Mouse (Mus musculus) stomach, embryonic 14.5 days (tissue): ENCODE measurements at regions not wholly inside any gene's neighbourhood (a gene's known extent, or its start where the extent isn't known, plus 50 kb on each side); places are given as distances from the start of the nearest gene placed in this dataset.

Experiments
- ATAC-seq: fragments of 200-750 bp; cut with Nextera tagmentation; 2 replicates; pipeline ENCODE4 v1.8.0; 2017; ENCODE audit warnings: low read depth, moderate TSS enrichment; ENCODE audit not compliant: insufficient number of reproducible peaks, insufficient read depth, low FRiP score
- H3K27ac ChIP-seq: fragments of 300-500 bp; sonication (generic); 2 replicates; pipeline ENCODE4 v1.5.1; 2014; ENCODE audit warnings: mild to moderate bottlenecking, low read length, moderate library complexity, mixed read lengths
- H3K27me3 ChIP-seq: fragments of 300-500 bp; sonication (generic); 2 replicates; pipeline ENCODE4 v1.6.1; 2014; ENCODE audit warnings: low read length, control low read depth, mixed read lengths; ENCODE audit not compliant: control insufficient read depth, insufficient read depth
- H3K36me3 ChIP-seq: fragments of 300-500 bp; sonication (generic); 2 replicates; pipeline ENCODE4 v1.6.1; 2014; ENCODE audit warnings: mild to moderate bottlenecking, control low read depth, low read length, moderate library complexity, mixed read lengths; ENCODE audit not compliant: control insufficient read depth, insufficient read depth
- H3K4me1 ChIP-seq: fragments of 300-500 bp; sonication (generic); 2 replicates; pipeline ENCODE4 v1.6.1; 2014; ENCODE audit warnings: low read length, control low read depth, mixed read lengths; ENCODE audit not compliant: control insufficient read depth, insufficient read depth
- H3K4me2 ChIP-seq: fragments of 300-500 bp; sonication (generic); replicated peaks from 2 replicates; pipeline ENCODE4 v1.6.1; 2014; ENCODE audit warnings: low read depth, low read length, control low read depth
- H3K4me3 ChIP-seq: fragments of 300-500 bp; sonication (generic); 2 replicates; pipeline ENCODE4 v1.5.1; 2014; ENCODE audit warnings: low read depth, low read length, control low read depth
- H3K9ac ChIP-seq: fragments of 300-500 bp; sonication (generic); replicated peaks from 2 replicates; pipeline ENCODE4 v1.6.1; 2014; ENCODE audit warnings: low read depth, mild to moderate bottlenecking, control low read depth, low read length, moderate library complexity, mixed read lengths
- H3K9me3 ChIP-seq: fragments of 300-500 bp; sonication (generic); 2 replicates; pipeline ENCODE4 v1.6.1; 2016; ENCODE audit warnings: low read depth, low read length, control low read depth; ENCODE audit not compliant: control insufficient read depth
- WGBS: fragments of 180-500 bp; shearing (Covaris S2); extraction: QIAGEN DNeasy Blood & Tissue Kit; methylation state at CpG from one replicate; pipeline ENCODE4 v1.1.7; 2014; 5-methylcytosine and 5-hydroxymethylcytosine counted together

DNA sequence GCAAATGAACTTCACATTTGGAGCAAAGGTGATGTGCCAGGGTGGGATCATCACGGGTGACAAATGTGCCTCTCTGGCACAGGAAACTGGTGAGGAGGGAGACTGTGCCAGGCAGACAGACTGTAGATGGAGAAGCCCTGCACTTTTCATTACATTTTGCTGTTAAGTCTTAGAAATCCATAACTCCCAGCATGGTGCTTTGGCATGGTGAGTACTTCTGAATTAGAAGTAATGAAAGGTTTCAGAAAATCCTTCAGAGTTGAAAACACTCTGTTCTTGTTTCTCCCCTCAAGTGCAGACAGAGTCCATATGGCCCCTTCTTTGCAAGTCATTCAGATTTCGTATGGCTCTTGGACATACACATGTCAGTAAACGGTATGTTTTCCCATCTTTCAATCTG is 528.2 kb downstream of the Kctd8 start:
- Histone ChIP-seq H3K36me3 (no peaks in the 10 kb centered on the region), H3K4me1 (no peaks in the 10 kb centered on the region), H3K4me3 (no peak overlapping the region), H3K4me2 (no peak overlapping the region), H3K27ac (no peak overlapping the region), H3K9ac (no peak overlapping the region), H3K9me3 (no peaks in the 10 kb centered on the region), H3K27me3 (no peaks in the 10 kb centered on the region)
- 67% methylated on average over 3 of the region's 3 CpGs for WGBS
- ATAC-seq = no peak

DNA sequence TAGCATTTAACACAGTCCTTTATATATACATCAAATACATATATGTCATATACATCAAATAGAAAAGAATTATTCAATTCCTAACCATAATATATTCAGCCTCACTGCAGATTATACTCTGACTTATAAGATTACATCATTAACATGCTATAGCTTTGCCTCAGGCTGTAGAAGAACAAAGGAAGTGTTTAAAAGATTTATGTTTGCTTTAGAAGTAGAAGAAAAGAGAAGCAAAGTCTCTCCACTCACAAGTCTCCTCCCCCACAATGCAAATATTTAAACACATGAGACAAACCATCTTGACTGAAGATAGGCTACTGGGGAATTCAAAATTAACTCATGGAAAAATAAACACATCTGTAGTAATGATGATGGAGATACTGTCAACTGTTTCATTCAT is 531.5 kb downstream of the Kctd8 start:
- Histone ChIP-seq H3K27me3 (no peaks in the 10 kb centered on the region), H3K36me3 (no peaks in the 10 kb centered on the region), H3K9ac (no peak overlapping the region), H3K9me3 (no peaks in the 10 kb centered on the region), H3K27ac (no peak overlapping the region), H3K4me3 (no peak overlapping the region), H3K4me1 (no peaks in the 10 kb centered on the region), H3K4me2 (no peak overlapping the region)
- ATAC-seq = peak; percentile 56
